Mouse (Mus musculus) myocyte (in vitro differentiated cells): ENCODE measurements at regions not wholly inside any gene's neighbourhood (a gene's known extent, or its start where the extent isn't known, plus 50 kb on each side); places are given as distances from the start of the nearest gene placed in this dataset.

Experiments used
- H3K27me3 ChIP-seq: one replicate; pipeline ENCODE4 v1.6.1; 2011; ENCODE audit not compliant: control insufficient read depth, insufficient read depth, insufficient read length
- H3K36me3 ChIP-seq: one replicate; pipeline ENCODE4 v1.6.1; 2011; ENCODE audit not compliant: control insufficient read depth, insufficient read depth
- H3K4me2 ChIP-seq: one replicate; pipeline ENCODE4 v1.6.1; 2011; ENCODE audit warnings: low read depth, control low read depth
- H3K4me3 ChIP-seq: one replicate; pipeline ENCODE4 v1.5.1; 2011; ENCODE audit warnings: mild to moderate bottlenecking, control low read depth, moderate library complexity
- H3K79me2 ChIP-seq: one replicate; pipeline ENCODE4 v1.6.1; 2011; ENCODE audit not compliant: control insufficient read depth, insufficient read depth
- H3ac ChIP-seq: one replicate; pipeline ENCODE4 v1.6.1; 2011; ENCODE audit not compliant: control insufficient read depth, insufficient read length
- CEBPB ChIP-seq: IDR thresholded peaks from 2 replicates; pipeline ENCODE4 v1.6.1; 2011; ENCODE audit warnings: mild to moderate bottlenecking, moderate library complexity; ENCODE audit not compliant: poor library complexity, insufficient read depth, severe bottlenecking
- E2F4 ChIP-seq: IDR thresholded peaks from one replicate; pipeline ENCODE4 v1.6.1; 2011; ENCODE audit warnings: mild to moderate bottlenecking, control low read depth, moderate library complexity; ENCODE audit not compliant: insufficient read depth
- MAX ChIP-seq: IDR thresholded peaks from one replicate; pipeline ENCODE4 v1.6.1; 2011; ENCODE audit warnings: low read depth, mild to moderate bottlenecking, control low read depth
- MYOD1 ChIP-seq, 3 experiments: IDR thresholded peaks; one replicate each; pipeline ENCODE4 v1.6.1; 2011; ENCODE audit warnings: control low read depth in 2 of 3, low read depth in 2 of 3, mild to moderate bottlenecking in 2 of 3, moderate library complexity in 1 of 3; ENCODE audit not compliant: insufficient read length in 2 of 3, control insufficient read depth in 1 of 3
- MYOG ChIP-seq, 3 experiments: IDR thresholded peaks; one replicate each; pipeline ENCODE4 v1.6.1; 2011; ENCODE audit warnings: control low read depth in 2 of 3, low read depth in 2 of 3, mild to moderate bottlenecking in 2 of 3; ENCODE audit not compliant: insufficient read length in 2 of 3, control insufficient read depth in 1 of 3, insufficient read depth in 1 of 3
- POLR2A ChIP-seq: IDR thresholded peaks from one replicate; pipeline ENCODE4 v1.6.1; 2011; ENCODE audit warnings: low read depth, mild to moderate bottlenecking, control low read depth, moderate library complexity; ENCODE audit not compliant: insufficient read length
- POLR2AphosphoS2 ChIP-seq: IDR thresholded peaks from one replicate; pipeline ENCODE4 v1.6.1; 2011; ENCODE audit warnings: low read depth, control low read depth; ENCODE audit not compliant: insufficient read length
- REST ChIP-seq: IDR thresholded peaks from one replicate; pipeline ENCODE4 v1.6.1; 2011; ENCODE audit warnings: mild to moderate bottlenecking, control low read depth, moderate library complexity; ENCODE audit not compliant: insufficient read depth, insufficient read length
- SRF ChIP-seq: IDR thresholded peaks from one replicate; pipeline ENCODE4 v1.6.1; 2011; ENCODE audit warnings: low read depth; ENCODE audit not compliant: control insufficient read depth, insufficient read length
- TCF12 ChIP-seq: IDR thresholded peaks from one replicate; pipeline ENCODE4 v1.6.1; 2011; ENCODE audit warnings: mild to moderate bottlenecking, control low read depth; ENCODE audit not compliant: poor library complexity, insufficient read depth, severe bottlenecking
- TCF3 ChIP-seq: IDR thresholded peaks from one replicate; pipeline ENCODE4 v1.6.1; 2011; ENCODE audit warnings: low read depth, control low read depth; ENCODE audit not compliant: insufficient read length
- USF1 ChIP-seq: IDR thresholded peaks from one replicate; pipeline ENCODE4 v1.6.1; 2011; ENCODE audit warnings: low read depth, mild to moderate bottlenecking, control low read depth, moderate library complexity

DNA sequence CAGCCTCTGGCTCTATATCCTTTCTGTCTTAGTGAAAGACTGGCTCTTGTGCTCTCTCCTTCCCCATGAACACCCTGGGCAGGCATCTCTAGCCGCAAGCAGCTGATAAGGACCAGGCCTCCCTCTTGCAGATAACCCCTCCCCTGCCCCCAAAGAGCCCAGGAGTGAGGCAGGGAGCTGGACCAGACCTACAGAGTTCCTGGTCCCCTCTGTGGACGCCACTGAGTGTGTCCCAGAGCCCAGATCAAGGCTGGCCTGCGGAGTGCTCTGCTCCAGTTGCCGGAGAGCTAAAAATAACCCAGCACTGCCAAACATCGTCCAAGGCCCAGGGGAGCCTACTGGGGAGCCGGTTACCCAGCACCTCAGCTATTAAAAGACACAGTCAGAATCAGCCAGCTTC is 93.2 kb upstream of the Mgme1 start:
- no peaks in the 10 kb centered on the region for H3K79me2 ChIP-seq
- no peak overlapping the region for H3ac ChIP-seq
- H3K27me3 ChIP-seq: no peaks in the 10 kb centered on the region
- H3K4me3 ChIP-seq: no peak overlapping the region
- TF ChIP-seq MYOG (IDR thresholded peaks at IDR 0.05; ENCODE audit: control insufficient read depth in 1 of 3, insufficient read depth in 1 of 3, insufficient read length in 2 of 3, low read depth in 2 of 3) (peak in 1 of 3 experiments; percentile 2), CEBPB (no peak)
- no peaks in the 10 kb centered on the region for H3K36me3 ChIP-seq
- peak overlapping the region; percentile 49 for H3K4me2 ChIP-seq

DNA sequence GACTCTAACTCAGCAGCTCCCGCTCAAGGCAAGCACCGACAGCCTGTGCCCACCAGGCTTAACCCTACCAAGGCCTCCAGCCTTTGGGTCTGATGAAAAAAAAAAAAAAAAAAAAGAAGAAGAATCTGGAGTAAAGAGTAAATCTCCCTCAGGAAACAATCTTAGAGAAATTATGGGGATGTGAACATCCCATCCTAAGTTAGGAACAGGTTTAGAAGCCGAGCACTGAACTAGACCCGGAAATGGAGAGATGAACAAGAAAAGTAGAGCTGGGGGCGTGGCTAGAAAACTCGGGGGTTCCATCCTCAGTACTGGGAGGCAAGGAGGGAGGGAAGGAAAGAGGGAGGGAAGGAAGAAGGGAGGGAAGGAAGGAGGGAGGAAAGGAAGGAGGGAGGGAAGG is 92.5 kb upstream of the Mgme1 start:
- TF ChIP-seq POLR2A (no peak), POLR2AphosphoS2 (no peak), E2F4 (no peak), REST (no peak), MAX (no peak), TCF3 (no peak), CEBPB (no peak), TCF12 (no peak), MYOG (IDR thresholded peaks at IDR 0.05; ENCODE audit: control insufficient read depth in 1 of 3, insufficient read depth in 1 of 3, insufficient read length in 2 of 3, low read depth in 2 of 3) (no peak), USF1 (no peak)
- Histone ChIP-seq H3K79me2 (no peaks in the 10 kb centered on the region), H3K27me3 (no peaks in the 10 kb centered on the region), H3K4me2 (no peak overlapping the region), H3K4me3 (no peak overlapping the region), H3K36me3 (no peaks in the 10 kb centered on the region), H3ac (no peak overlapping the region)

DNA sequence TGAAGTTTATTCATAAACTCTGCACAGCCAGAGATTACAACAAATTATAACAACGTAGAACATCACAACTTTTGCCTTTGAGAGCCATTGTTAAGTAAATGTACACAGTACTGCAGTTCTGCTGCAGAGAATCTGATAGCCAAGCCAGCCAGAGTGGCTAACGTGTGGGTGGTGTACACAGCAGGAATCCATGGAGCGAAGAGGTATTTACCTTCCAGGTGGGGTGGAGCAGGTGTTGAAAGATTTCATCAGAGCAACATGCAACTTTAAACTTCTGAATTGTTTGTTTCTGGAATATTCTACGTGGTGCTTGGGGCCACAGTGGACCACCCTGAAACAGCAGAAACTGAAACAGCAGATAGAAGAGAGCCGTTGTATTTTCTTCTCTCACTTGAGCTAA is 88.4 kb upstream of the Mgme1 start:
- Histone ChIP-seq H3K4me3 (no peak overlapping the region), H3ac (no peak overlapping the region), H3K79me2 (no peaks in the 10 kb centered on the region), H3K4me2 (no peak overlapping the region), H3K27me3 (no peaks in the 10 kb centered on the region), H3K36me3 (no peaks in the 10 kb centered on the region)
- TF ChIP-seq CEBPB: no peak
- TF ChIP-seq USF1: no peak
- no peak for TF ChIP-seq SRF
- TF ChIP-seq REST: no peak
- no peak for TF ChIP-seq MYOD1 (IDR thresholded peaks at IDR 0.05; ENCODE audit: control insufficient read depth in 1 of 3, insufficient read length in 2 of 3, low read depth in 2 of 3)
- no peak for TF ChIP-seq MYOG (IDR thresholded peaks at IDR 0.05; ENCODE audit: control insufficient read depth in 1 of 3, insufficient read depth in 1 of 3, insufficient read length in 2 of 3, low read depth in 2 of 3)
- no peak for TF ChIP-seq TCF3
- TF ChIP-seq TCF12: no peak

DNA sequence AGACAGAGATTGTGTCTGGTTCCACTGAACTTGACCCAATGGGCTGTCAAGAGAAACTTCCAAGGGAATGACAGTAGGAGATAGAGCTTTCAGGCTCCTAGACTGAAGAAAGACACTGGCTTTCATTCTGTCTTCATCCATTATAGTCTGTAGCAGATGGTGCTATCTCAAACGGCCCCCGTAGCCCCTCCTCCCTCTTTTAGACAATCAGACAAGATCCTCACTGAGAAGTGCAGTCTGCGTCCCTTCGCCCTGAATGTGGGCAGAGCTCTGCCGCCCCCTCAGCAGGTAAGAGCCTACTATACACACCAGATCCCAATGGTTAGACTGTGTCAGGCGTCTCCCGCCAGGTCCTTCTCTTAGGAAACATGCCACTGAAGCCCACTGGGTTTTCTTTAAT is 87.9 kb upstream of the Mgme1 start:
- TF ChIP-seq POLR2A (no peak), SRF (no peak), MYOG (IDR thresholded peaks at IDR 0.05; ENCODE audit: control insufficient read depth in 1 of 3, insufficient read depth in 1 of 3, insufficient read length in 2 of 3, low read depth in 2 of 3) (no peak), TCF3 (no peak), TCF12 (no peak), MAX (no peak), E2F4 (no peak), CEBPB (no peak), MYOD1 (IDR thresholded peaks at IDR 0.05; ENCODE audit: control insufficient read depth in 1 of 3, insufficient read length in 2 of 3, low read depth in 2 of 3) (no peak), USF1 (no peak), REST (no peak), POLR2AphosphoS2 (no peak)
- Histone ChIP-seq H3ac (no peak overlapping the region), H3K4me2 (no peak overlapping the region), H3K4me3 (no peak overlapping the region), H3K36me3 (no peaks in the 10 kb centered on the region), H3K79me2 (no peaks in the 10 kb centered on the region), H3K27me3 (no peaks in the 10 kb centered on the region)

DNA sequence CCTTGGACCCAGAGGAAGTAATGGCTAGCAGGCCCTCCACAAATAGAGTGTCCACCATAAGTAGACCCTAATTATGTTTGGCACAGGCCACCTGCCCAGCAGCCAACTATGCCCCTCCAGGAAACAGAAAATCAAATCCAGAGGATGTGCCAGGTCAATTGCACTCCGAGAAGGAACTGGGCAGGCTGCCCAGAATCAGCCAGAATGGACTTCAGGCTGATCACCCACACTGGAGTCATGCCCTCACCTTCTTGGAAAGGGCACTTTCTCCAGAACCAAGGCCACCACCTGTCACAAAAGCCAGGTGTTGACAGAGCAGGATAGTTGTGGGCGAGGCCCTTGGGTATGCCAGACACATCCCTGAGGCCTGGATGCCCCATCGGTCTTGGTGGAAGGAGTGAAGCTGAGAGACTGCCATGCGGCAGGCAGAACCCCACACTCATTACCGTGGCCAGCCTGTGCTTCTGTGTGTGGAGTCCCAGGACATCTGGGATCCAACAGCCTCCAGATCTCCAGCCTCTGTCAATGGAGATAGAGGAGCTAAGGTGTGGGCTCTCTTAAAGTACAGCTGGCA is 87.0 kb upstream of the Mgme1 start:
- Histone ChIP-seq H3K36me3 (no peaks in the 10 kb centered on the region), H3ac (no peak overlapping the region), H3K79me2 (no peaks in the 10 kb centered on the region), H3K27me3 (no peaks in the 10 kb centered on the region), H3K4me3 (no peak overlapping the region), H3K4me2 (no peak overlapping the region)
- no peak for TF ChIP-seq REST
- no peak for TF ChIP-seq TCF12
- peak in 1 of 3 experiments; percentile 19 for TF ChIP-seq MYOG (IDR thresholded peaks at IDR 0.05; ENCODE audit: control insufficient read depth in 1 of 3, insufficient read depth in 1 of 3, insufficient read length in 2 of 3, low read depth in 2 of 3)
- peak in 1 of 3 experiments; percentile 30 for TF ChIP-seq MYOD1 (IDR thresholded peaks at IDR 0.05; ENCODE audit: control insufficient read depth in 1 of 3, insufficient read length in 2 of 3, low read depth in 2 of 3)
- no peak for TF ChIP-seq POLR2AphosphoS2
- TF ChIP-seq USF1: no peak
- TF ChIP-seq SRF: no peak
